Mouse (Mus musculus) cerebellum, adult 9-10 months (tissue): ENCODE measurements around the gene Slc35b1.

Experiments used
- DNase-seq: peaks from one replicate; pipeline ENCODE4 v3.0.0; 2022

Slc35b1 gene

DNA sequence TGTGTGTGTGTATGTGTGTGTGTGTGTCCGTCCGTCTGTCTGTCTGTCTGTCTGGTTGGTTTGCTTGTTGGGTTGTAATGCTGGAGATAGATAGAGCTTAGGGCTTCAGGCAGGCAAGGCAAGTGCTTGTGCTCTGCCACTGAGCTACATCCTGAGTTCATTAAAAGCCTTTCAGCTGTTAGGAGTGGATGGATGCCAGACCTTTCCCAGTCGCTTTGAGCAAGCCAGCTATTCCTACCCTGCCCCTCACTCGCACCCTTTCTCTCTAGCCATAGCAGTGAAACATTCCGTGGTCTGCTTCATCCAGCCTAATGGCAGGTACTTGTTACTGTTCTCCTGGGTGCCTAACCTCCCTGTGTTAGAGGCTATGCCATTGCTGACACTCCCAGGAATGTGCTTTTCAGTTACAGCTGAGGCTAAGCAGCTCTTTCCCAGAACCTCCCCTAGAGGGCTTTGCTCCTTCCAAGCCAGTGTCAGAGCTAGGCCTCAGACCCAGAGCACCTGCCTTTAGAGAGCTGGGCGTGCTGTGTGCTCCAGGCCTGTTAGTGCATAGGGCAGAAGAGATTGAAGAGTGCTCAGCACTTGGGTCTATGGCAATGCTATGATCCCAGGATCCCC is 18.1 kb upstream of the Slc35b1 start:
- no peak for DNase-seq

DNA sequence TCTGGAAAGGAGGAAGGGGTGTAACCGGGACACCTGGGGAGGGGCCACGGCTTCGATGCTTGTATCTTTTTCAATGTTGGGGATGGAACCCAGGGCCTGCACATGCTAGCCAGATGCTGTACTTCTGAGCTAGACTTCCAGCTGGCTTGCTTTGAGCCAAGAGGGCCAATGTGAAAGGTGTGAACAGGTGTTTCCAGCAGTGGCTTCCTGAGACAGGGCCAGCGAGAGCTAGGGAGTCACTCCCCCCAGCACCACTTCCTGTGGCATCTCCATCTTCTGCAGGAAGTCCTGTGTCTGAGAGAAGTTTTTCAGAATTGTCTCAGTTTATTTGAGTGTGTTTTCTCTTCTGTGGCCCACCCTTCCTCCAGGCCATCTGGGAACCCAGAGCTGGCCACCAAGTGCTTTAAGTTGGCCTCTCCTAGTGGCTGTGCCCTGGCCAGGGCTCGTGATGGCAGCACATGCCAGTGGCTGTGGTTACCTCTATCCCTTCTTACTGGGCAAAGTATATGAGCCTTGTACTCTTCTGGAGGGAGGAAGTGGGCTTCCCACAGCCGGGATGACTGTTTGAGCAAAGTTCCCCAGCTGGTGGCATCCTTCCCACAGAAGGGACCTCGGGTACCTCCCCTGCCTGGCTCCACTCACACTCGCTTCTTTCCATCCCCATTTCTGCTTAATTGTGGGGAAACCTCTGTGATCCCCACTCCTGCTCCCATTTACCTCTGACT is 17.3 kb upstream of the Slc35b1 start:
- no peak for DNase-seq

DNA sequence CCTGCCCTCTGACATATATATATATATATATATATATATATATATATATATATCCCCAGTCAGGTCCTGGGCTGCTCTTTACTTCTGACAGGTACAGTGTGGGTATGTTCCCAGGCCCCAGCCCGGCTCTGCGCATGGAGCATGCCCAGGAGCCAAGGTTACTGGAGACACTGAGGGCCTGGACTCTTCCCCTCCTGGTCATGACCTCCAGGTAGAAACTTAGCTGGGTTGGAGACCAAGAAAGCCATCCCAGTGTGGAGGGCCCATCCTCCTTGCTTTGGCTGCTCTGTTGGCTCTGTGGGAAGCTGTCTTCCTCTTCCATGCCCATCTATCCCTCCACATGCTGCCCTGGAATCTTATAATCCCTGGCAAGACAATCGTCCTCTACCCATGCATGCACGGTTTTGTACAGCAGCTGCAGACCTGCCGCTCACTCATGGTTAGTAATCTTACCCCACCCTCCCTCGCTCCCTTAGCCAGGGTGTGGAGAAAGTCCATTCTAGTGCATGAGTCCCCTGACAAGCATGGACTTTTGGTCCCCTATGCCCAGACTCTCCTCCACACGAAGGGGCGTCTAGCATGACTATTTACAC is 16.2 kb upstream of the Slc35b1 start:
- DNase-seq: no peak

DNA sequence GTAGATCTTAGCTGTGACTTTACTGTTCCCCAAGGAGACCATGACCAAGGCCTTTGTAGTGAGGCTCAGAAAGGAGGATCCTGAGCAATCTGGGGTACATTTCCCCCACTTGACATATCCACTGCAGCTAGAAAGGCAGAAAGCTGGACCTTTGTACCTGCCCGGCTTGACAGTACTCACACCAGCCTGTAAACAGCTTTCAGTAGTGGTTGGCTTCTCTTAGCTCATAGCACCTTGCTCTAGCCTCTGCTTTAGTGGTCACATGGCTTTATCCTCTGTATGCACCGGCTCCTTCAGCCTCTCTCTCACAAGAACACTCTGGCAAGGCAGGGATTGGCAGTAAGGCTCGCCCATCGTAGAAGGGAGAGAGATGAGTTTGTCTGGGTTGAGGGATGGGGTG is 15.6 kb upstream of the Slc35b1 start:
- no peak for DNase-seq

DNA sequence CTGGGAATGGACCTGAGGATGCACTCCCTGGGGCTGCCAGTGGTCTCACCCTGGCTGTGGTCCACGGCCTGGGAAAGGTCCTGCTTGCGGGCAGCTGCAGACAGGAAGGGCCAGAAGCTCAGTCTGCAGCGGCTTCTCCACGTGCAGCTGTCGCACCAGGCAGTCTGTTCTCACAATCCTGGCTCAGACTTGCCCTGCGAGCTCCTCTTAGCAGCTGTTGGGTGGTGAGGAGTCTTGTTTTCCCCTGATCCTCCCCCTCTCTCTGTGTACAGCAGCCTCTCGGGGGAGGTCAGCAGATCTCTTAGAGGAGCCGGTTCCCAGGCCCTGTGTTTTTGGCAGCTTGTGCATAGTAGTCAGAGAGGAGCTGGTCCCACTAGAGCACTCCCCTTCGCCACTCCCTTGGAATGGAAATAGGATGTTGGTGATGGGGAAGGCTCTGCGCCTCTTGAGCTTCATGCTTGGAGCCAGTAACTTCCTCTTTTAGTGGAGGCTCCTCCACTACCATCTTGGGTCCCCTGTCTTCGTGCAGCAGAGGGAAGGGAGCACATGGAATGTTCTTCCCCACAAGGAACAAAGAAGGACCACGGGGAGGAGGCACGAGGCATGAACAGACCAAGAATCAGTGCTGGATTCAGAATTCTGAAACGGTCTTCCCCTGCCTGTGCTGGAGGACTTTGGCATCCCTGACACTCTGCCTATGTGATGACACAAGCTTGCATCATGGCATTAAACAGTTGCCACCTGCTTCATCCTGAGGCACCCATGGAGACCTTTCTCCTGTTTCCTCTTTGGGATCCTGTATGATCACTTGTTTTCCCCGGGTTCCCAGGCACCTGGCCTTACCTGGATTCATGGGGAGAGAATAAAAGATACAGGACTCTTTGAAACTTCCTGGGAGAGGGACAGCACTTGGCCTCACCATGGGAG is 14.3 kb upstream of the Slc35b1 start:
- DNase-seq: no peak

DNA sequence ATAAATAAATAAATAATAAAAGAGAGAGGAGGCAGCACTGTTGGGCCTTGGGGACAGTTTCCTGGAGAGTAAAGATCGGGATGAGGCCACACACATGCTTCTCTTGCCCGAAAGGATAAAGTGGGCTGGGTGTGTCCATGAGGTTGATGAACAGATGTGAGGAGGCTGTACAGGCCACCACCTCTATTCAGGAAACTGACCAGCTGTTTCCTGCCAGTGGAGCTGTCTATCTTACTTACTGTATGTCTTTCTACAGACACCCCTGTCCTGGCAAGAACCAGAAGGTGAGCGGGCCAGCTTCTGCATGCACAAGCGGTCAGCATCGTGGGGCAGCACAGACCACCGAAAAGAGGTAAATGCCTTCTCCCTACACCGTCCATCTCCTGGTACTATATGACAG is 13.3 kb upstream of the Slc35b1 start:
- no peak for DNase-seq

DNA sequence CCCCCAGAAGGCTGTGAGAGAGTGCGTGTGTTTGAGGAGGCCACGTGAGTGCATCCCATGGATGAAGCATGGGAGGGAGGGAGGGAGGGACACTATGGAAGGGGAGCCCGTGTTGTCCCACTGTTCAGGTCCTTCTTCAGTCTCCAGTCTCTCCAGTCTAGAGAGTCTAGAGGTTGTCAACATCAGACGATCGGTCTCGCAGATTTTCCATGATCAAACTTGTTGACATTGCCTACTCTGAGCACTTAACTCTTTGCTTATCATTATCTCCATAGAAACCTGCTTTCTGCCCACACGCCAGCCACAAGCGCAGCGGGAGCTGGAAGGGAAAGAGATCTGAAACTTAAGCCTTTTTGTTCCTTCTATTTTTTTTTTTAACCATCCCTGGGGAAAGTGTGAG is 5.6 kb upstream of the Slc35b1 start:
- no peak for DNase-seq

DNA sequence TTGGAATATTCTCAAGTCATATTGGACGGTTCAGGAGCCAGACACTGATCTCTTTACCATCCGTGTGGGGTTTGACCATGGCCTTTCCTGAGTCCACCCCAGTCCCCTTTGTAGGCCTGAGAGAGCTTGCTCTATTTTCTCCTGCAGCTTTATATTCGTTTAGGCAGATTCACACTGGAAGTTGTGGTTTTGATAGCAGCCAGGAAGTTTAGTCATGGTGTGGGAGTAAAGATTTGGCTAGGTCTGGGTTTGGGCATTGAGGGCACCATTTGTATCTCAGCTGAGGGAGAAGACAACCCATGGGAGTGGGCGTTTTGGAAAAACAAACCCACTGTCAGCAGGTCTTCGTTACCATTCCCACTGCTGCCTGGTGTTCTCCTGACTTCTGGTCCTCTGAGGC is 4.9 kb upstream of the Slc35b1 start:
- no peak for DNase-seq

DNA sequence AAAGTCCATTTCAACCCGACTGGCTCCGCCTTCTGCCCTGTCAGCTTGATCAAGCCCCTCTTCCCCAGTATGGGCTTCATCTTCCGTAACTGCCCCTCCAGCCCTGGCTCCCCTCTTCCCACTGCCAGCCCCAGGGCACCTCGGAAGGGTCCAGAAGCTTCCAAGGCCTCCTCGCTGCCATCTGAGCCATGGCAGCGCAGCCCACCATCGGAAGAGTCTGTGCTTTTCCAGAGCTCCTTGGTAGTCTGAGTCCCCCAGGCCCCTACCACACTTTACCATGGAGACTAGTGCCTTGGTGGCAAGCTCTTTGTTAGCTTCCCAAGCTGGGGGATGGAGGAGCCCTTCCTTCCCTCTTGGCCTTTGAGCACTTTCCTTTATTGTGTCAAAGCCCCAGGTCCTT is 3.8 kb upstream of the Slc35b1 start:
- peak; percentile 18 for DNase-seq

DNA sequence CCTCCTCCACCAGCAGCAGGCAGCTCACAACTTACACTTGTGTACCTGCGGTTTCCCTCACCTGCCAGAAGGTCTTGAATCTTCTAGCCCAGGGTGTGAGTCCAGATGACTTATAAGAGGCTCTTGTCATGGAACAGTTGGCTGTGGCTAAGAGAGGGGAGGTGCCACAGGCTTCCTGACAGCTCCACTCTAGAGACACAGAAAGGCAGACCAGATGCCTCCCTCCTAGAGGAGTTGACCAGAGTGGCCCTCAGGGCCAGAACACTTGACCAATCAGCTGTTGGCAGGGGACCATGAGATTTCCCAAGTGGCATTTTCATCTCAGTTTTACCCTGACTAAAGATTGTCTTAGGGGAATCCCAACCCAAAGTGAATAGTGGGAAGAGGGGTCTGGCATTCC is 3.3 kb upstream of the Slc35b1 start:
- peak; percentile 18 for DNase-seq

DNA sequence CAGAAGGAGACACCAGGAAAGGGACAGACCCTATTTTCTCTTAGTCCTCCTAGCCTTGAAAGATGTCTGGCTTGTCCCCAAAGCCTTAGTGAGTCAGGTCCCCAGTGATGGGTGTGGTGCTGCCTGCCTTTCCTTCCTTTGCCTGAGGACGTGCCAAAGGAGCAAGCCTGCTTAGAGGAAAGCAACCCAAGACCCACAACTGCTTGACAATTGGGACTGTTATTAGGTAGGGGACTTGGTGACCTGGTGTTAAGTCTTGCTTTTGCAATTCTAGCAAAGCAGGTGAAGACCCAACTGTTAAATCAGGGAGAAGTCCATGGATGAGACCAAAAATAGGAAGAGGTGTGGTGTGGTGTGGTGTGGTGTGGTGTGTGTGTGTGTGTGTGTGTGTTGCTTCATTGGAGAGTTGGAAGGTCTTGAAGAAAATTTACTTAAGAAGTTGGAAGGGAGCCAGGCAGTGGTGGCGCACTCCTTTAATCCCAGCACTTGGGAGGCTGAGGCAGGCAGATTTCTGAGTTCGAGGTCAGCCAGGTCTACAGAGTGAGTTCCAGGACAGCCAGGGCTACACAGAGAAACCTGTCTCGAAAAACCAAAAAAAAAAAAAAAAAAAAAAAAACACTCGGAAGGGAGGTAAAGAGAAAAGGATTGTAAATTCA is 1.0 kb upstream of the Slc35b1 start:
- peak; percentile 60 for DNase-seq

DNA sequence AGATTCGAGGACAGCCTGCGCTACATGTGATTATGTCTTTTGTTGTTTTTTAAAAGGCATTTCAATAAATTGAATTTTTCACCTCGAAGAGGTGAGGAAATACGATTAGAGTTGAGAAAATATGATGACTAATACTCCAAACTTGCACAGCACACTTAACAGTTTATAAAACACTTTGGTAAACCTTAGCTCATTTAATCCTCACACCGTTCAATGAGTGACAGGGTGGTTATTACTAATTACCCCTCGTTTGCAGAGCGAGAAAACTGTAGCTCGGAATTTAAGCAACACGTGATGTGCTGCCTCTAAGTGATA is 531 bp upstream of the Slc35b1 start:
- DNase-seq: no peak

DNA sequence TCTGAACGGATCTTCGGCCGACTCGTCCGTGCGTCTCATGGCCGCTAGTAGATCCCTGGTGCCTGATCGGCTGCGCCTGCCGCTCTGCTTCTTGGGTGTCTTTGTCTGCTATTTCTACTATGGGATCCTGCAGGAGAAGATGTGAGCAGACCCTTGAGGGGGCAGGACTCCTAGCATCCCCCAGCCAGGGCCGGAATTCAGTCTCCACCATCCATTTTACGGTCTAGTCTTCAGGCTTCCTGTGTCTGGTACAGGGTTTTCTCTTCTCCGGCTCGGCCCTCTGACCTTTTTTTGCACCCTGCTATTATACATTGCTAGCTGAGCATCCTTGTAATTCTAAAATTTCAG is 455 bp downstream of the Slc35b1 start:
- no peak for DNase-seq

DNA sequence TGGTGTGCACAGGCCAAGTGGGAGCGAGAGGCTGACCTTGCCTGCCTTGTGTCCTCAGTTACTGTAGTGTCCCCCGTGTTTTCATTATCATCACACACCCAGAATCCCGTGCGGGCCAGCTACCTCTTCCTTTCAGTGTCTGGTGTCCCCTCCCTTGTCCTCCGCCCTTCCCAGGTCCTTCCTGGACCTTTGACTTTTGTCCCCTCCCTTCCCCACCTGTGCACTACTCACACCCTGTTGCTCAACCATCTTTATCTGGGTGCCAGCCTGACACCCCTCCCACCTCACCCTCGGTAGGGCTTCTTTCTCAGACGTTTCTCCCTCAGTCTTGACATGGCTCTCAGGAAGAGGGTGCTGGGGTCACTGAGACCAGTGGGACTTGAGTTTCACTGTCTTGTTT is 2.9 kb downstream of the Slc35b1 start:
- peak; percentile 27 for DNase-seq

DNA sequence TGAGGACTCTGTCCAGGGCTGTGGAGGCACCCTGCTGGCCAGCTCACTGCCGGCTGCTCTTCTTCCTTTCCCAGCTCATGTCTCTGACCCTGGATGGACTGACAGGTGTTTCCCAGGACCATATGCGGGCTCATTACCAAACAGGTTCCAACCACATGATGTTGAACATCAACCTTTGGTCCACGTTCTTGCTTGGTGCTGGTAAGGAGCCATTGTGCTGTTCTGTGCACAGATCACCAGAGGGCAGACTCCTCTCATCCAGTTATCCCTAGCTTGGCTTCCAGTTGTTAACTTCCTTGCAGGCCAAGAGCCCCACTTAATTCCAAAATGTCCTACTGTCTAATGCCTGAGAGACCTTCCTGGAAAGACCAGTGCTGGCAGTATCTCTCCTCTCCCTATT is 4.5 kb downstream of the Slc35b1 start:
- DNase-seq: peak; percentile 67

DNA sequence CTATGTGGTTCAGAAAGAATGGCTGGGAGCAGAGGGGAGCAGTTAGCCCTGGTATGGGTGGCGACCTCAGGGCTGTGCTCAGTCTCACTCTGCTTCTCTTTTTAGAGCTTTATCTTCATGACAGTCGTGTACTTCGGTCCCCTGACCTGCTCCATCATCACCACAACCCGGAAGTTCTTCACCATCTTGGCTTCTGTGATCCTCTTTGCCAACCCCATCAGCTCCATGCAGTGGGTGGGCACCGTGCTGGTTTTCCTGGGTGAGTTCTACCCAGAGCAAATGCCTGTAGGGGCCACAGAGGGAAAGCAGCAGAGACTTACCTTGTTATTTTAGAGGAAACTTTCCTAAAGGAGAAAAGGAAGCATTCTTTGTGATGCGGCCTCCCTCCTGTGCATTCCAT is 5.9 kb downstream of the Slc35b1 start:
- DNase-seq: peak; percentile 34

DNA sequence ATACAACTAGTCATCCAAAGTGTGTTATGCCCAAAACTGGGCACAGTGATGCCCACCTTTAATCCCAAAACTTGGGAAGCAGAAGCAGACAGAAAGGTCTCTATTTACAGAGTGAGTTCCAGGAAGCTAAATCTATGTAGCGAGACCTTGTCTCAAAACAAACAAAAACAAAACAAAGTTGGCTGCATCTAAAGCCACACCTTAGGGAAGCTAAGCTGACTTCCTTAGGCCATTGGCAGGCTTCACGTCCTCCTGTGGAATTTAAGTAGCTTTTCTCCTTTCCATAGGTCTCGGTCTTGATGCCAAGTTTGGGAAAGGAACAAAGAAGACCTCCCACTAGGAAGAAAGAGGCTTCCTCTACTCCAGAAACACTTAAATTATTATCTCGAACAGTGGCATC is 6.7 kb downstream of the Slc35b1 start:
- peak; percentile 58 for DNase-seq

DNA sequence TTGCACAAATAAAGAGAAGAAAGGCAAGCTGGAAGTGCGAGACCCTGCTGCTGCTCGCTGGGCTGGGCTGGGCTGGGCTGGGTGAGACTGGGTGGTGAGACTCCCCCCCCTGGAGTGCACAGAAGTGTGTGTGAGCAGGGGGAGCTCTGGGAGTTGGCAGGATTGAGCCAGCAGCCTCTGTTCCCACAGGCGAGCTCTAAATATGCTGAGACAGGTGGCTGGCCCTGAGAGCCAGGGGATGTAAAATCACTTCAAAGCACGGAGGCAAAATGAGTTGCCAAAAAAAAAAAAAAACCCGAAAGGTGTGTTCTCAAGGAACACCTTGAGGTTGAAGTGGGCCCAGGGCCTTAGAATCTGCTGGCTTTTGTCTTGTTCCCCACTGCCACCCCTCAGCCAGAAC is 7.3 kb downstream of the Slc35b1 start:
- peak; percentile 87 for DNase-seq

DNA sequence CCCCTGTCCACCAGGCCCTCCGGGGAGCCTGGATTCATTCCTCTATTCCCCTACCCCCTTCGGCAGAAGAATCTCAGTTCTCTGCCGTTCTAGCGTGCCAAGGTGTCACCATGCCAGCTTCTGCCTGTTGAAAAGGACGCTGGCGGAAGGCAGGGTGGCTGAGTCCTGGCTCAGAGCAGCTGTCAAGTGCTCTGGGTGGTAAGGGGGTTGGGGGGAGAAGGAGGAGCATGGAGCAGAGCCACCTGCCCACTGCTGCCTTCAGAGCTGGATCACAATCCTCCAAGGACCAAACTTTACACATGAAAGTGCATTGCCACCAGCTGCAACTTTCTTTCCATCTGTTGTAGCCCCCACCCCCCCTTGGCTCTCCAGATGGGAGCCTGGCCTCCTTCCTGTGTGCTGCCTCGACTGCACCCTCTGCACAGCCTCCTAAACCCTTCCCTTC is 7.8 kb downstream of the Slc35b1 start:
- peak; percentile 89 for DNase-seq

DNA sequence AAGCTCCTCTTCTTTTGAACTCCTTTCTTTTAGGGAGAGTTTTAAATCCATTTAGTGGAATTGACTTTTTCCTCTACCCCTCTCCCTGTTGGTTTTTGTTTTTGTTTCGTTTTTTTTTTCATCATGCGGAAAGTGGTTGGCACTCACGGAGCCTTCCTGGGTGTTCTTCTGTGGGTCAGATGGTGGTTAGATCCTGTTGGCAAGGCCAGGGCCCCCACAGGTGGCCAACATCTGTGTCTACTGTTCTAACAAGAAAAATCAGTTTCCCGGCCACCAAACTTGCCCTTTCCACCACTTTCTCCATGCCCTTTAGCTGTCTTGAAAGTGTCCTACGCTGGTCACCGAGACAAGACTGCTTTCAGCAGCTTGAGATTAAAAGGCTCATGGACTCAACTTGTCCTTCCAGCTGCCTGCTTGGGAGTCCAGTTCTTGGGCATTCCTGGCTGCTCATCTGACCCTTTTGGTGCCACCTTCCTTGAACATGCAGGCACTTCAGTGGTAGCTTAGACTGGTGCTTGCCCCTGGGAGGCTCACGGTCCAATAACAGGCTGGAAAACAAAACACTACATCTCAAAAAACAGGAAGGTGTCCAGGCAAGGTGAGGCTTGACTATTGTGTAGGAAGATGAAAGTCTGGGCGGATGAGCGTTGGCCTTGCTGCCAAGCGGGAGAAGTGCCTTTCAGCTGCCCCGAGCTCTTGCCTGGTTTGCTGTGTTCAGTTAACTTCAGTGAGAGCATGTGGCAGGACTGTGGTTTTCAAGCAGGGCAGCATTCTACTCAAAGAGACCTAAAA is 8.4 kb downstream of the Slc35b1 start:
- peak; percentile 61 for DNase-seq

DNA sequence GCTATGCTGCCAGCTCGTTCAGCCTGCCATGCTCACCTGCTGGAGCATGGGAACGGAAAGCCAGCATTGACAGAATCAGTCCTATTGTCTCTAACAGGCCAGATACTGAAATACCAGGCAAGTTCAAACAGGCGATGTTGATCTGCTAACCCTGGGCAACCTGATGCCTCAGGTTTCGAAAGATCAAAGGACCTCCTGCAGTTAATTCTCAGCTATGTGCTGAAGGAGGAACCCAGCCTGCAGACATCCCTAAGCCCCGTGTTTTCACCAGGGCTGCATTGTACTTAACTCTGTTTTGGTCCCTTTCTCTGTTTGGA is 9.0 kb downstream of the Slc35b1 start:
- DNase-seq: peak; percentile 51

DNA sequence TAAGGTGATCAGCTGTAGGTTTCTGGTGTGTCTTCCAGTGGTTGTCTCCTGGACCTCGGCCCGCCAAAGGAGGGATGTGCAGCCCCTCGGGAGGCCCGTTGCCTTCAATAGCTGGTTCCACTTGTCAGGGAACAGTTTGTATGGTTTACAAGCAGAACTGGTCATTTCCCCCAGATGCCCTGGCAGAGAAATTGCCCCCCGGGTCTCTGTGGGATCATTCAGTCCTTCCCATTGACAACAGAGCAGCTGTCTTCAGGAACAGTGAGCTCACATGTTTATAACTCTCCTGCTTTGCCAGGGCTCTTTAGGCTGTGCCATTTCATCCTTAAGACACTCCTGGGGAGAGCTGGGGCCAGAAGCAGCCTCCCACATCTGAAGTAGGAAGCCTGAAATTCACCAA is 9.6 kb downstream of the Slc35b1 start:
- peak; percentile 54 for DNase-seq
